Mouse (Mus musculus): ENCODE results near the gene 1700001C19Rik.

DNA sequence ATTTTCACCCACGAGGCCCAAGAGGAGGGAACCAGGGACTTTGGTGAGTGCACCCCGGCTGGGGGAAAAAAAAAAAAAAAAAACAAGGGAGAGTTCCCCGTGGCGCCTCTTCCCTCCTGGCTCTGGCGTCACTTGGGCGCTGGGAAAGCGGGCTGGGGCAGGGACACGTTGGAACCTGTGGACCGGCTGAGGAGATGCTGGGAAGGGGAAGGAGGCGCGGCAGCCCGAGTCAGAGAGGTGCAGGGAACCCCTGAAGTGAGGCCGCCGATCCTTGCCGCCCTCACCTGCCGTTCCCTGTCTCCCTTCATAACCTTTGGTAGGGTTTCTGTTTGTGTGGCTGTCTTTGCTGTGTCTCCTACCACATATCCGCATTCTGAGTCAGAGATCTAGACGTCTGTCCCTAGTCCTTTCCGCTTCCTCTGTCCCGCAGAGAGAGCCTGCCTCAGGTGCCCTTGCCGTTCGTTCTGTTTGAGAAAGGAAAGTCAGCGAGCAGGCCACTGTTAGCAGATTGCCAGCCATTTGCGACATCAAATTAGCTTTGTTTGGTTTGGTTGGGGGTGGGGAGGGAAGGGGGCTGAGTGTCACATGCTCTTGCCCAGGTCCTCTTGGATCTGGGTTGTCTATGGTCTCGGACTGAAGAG lies at the start of gene 1700001C19Rik:
- TF ChIP-seq POLR2A (IDR thresholded peaks at IDR 0.05; ENCODE audit: low read depth, low read length) (no peak), MAFK (IDR thresholded peaks at IDR 0.05; ENCODE audit: insufficient replicate concordance, low read length) (no peak), MAX (IDR thresholded peaks at IDR 0.05; ENCODE audit: low read length) (no peak), MEF2A (IDR thresholded peaks at IDR 0.05; ENCODE audit: borderline replicate concordance, low read depth, low read length) (no peak), CTCF (conservative IDR thresholded peaks at IDR 0.05 in 1 of 2, IDR thresholded peaks at IDR 0.05 in 1 of 2; ENCODE audit: low read depth in 2 of 2, low read length in 2 of 2) (no peak), EP300 (IDR thresholded peaks at IDR 0.05; ENCODE audit: low read length) (no peak), ZC3H11A (IDR thresholded peaks at IDR 0.05; ENCODE audit: low read depth, low read length) (no peak), TCF12 (IDR thresholded peaks at IDR 0.05; ENCODE audit: low read depth, low read length) (no peak), MYC (IDR thresholded peaks at IDR 0.05; ENCODE audit: low read depth, low read length) (no peak), RAD21 (IDR thresholded peaks at IDR 0.05; ENCODE audit: low read depth, low read length) (no peak), POLR2AphosphoS2 (IDR thresholded peaks at IDR 0.05; ENCODE audit: low read depth, low read length) (no peak), ETS1 (conservative IDR thresholded peaks at IDR 0.05; ENCODE audit: low read depth, low read length) (no peak)
